Mouse (Mus musculus) layer of hippocampus, postnatal 14 days (tissue): Measurements from ENCODE around the gene Arl8b. TPM values are rescaled to one million over a fixed set of nuclear protein-coding genes. Genes with fewer than 3 reads are reported as not detected.

ENCODE experiments used
- DNase-seq, 2 experiments: peaks; one replicate each; pipeline ENCODE4 v3.0.0; 2021 to 2022; ENCODE audit warnings: low spot score in 2 of 2, mixed read lengths in 1 of 2
- total RNA-seq, 2 experiments: library from RNA; stranded (reverse); gene quantifications; 2 replicates each; pipeline ENCODE4 v1.2.3; 2021

Gene Arl8b
- total RNA-seq, 2 experiments from 2014 or later = 188 to 200 TPM

DNA sequence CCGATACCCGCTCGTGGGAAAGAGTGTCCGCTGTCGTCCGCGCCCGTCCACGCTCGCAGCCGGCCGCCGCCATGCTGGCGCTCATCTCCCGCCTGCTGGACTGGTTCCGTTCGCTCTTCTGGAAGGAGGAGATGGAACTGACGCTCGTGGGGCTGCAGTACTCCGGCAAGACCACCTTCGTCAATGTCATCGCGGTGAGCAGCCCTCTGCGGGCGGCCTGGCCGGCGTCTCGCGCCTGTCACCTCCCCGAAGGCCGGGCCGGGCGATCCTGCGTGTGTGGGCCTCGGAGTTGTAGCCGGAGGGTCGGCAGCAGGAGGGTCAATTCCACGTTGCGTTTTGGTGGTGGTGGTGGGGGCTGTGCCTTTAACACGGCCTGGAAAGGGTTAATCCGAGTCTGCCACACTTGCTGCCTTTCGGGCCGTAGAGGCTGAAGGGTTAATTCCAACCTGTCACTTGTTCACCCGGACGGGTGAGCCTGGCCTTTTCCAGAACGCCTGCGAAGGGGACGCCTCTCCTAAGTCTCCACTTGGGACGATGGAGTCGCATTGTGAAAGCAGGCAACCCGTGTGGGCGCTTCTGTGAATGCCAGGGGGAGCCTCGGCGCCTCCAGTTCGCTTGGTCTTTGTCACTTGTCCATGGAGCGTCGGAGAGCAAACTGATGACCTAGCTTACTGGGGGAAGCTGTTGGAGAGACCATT, 434 bp downstream of the Arl8b start:
- peak; percentile 45 for DNase-seq

GRCm38 (mm10) chr6:108784056-108784455, 1.2 kb downstream of the Arl8b start:
- no peak for DNase-seq

GRCm38 (mm10) chr6:108784796-108785195, 1.9 kb downstream of the Arl8b start:
- DNase-seq = no peak

- no peak for DNase-seq
Observed at GRCm38 (mm10) chr6:108785551-108785950, 2.7 kb downstream of the Arl8b start.

DNA sequence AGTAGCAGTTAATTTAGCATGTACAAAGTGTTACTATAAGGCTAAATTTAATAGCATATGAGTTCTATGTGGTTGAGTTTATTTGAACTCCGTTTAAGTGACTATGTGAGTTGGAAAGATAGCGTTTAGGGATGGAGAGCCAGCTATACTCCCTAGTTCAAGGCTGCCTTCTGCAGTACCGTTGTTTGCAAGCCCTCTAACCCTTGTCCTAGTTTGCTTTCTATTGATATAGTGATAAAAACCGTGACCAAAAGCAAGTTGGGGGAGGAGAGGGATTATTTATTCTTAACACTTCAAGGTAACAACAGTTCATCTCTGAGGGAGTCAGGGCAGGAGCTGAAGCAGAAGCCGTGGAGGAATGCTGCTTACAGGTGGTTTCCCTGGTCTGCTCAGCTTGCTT, 8.6 kb downstream of the Arl8b start:
- no peak for DNase-seq

DNA sequence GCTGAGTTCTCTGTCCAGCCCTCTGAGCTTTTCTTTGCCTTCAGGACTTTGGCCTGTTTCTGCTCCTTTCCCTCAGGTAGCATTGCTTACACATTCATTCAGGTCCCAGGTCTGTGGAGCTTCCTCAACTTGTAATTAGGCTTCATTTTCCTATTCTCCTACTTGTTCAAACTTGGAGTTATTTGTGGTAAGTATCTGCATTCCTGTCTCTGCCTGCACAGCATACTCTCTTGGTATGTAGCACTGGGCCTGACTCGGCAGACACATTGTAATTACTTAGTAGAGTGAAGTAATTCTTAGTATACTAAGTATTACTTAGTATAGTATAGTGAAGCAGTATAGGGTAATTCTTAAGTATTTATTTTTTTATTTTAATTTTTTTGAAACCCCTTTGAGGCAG, 13.0 kb downstream of the Arl8b start:
- no peak for DNase-seq

DNA sequence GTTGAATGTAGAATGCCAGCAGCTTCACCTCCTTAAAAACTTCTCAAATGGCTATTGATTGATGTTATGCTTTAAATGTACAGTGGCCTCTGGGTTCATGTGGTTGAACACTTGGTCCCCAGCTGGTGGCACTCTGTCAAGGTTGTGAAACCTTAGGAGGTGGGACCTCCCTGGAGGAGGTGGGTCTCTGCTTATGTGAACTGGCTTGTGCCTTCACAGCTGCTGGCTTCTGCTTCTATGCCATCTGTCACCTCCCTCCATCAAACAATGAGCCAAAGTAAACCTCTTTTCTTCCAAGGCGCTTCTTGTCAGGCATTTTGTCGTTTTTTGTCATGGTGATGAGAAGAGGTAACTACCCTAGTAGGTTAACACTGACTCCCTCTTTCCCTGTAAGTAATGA, 13.8 kb downstream of the Arl8b start:
- DNase-seq = no peak

- no peak for DNase-seq
Observed at GRCm38 (mm10) chr6:108805194-108805593, 22.3 kb downstream of the Arl8b start.

DNA sequence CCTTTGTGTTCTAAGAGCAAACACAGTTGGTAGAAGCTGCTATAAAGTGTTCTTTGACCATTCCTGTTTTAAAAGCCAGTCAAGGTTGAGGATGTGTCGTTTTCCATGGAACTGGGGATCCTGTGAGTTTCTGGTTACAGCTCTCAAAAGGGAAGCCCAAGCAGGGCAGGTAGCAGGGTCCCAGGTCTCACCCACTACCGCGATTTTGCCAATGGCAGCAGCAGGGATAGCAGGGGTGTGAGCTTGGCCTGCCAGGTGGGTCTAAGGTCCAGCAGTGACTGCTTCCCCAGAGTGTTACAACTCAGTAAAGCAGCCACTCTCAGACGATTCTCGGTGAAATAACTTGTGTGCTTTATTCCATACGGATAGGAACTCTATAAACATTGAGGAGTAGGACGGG, 23.0 kb downstream of the Arl8b start:
- DNase-seq = no peak

DNA sequence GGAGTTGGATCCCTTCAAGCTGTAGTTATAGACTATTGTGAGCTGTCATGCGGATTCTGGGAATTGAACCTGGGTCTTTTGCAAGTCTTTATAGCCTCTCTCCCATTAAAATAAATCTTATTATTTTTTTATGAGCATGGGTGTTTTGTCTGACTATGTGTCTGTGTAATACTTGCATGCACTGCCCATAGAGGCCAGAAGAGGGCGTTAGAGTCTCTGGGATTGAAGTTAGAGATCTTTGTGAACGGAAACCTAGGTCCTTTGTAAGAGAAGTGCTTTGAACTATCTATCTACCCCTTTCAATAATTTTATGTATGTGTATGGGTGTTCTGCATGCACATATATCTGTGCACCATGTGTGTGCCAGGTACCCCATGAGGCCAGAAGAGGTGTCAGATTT, 24.5 kb downstream of the Arl8b start:
- no peak for DNase-seq

DNA sequence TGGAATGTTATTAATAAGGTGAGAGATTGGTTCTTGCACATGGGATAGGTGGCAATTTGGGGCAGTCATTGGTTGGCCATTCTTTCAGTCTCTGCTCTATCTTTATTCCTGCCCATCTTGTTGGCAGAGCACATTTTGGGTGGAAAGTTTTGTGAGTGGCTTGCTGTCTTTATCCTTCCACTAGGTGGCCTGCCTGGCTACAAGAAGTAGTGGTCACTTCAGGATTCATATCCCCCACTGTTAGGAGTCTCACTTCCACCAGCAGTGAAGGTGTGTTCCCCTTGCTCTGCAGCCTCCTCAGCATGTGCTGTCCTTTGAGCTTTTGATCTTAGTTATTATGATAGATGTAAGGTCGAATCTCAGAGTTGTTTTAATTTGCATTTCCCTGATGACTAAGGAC, 25.9 kb downstream of the Arl8b start:
- DNase-seq = no peak

DNA sequence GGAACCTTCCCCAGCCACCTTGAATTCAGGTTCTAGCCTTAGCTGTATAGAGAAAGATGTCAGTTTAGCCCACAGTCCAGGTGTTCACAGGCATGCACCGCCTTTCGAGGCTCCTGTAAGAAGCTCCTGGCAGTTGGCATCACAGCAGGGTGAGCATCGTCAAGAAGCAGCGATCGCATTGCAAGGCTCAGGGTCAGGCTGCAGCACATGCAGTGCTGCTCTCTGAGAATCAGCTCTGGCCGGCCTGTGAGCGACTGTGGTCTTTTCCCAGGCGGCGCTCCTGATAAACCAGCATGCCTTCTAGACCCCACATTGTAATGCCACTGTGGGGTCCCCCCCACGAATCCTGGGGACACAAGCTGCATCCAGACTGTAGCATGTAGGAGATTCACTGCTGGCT, 27.3 kb downstream of the Arl8b start:
- DNase-seq = no peak

GRCm38 (mm10) chr6:108812134-108812533, 29.2 kb downstream of the Arl8b start:
- no peak for DNase-seq

- DNase-seq = no peak
Observed at GRCm38 (mm10) chr6:108817510-108817909, 34.6 kb downstream of the Arl8b start.

DNA sequence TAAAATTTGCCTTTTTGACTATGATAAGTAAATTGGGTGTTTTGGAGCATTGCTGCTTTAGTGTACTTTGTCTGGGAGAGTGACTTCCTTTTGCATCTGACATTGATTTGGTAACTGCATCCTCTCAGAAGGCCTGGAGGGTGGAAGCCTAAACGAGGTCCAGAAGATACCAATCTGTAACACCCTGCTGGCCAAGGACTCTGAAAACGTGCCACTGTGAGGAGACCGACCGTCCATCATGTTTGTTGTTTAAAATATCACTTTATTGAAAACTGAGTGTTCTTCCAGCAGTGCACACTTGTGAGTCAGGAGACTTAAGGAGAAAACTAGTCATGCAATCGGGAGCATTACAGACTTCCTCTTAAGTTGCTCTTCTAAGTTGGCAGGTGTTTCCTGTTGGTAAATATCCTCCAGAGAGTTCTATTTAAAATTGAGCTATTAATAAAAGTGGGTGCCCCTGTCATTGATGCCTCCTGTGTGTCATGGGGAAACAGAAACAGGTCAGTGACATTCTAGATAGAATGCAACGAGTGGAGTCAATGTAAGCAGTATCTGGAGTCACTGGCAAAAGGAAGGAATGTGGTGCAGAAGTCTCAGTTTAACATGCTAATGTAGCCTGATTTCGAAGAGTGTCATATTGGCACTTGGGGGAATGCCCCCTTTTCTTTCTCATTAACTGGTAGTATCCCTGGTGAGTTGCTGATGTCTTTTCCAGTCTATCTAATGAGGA, 42.1 kb downstream of the Arl8b start:
- DNase-seq = no peak

DNA sequence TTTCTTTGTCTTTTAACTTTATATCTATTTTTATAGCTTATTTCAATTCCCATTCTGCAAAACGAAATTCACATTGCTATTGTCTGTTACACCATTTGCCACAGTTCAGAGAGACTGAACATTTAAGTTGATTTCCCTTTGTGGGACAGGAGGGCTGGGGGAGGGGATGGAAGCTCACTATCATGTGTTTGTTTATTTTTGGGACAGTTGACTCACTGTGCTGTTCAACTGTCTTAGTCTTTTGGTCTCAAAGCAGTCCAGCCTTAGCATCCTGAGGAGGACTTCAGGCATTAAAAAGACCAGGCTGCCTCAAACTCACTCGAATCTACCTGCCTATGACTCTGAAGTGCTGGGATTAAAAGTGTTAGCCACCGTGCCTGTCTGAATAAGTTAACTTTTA, 43.2 kb downstream of the Arl8b start:
- no peak for DNase-seq

DNA sequence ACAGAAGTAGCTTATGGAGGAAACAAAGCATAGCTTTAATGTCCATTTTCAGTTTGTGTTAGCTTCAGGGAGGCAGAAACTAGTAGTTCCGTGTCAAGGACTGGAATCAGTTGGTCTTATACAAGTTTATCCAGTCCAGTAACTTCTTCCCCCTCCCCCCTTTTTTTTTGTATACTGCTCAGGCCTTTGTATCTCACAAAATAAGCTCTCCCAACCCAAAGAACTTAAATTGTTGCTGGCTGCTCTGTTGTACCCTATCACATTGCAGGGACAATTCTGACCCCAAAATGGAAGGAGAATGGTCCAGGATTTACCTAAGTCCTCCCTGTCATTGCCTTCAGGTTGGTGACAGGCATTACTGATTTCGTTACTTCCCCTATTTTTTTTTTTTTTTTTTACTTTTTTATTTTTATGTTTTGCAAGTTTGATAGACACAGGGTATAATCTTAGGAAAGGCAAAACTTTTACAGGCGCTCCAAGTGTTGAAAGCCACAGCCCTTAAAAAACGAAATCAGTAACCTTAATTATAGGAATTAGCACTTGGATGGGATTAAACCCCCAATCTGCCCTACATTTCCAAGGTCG, 44.5 kb downstream of the Arl8b start:
- no peak for DNase-seq

DNA sequence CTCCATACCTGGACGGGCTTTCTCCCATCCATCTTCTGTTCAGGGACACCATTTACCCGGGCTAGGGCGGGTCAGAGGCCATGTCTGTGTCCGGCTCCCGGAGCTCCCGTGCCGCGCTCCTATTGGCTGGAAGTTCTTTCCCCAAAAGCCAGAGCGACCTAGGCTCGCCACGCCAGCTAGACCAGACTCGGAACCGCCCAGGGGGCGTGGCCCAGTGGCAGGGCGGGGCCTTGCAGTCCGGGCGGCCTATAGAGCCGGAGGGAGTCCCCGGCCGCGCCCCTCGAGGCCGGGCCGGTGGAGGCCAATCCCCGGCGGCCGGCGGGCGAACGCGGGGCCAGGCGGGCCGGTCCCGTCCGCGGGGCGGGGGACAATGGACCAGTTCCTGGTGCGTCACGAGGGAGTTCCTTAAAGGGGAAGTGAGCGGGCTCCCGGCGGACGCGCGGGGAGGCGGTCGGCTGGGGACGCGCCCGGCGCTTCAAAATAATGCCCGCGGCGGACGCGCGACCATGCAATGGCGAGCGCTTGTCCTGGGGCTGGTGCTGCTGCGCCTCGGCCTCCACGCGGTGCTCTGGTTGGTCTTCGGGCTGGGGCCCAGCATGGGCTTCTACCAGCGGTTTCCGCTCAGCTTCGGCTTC, 45.5 kb downstream of the Arl8b start, which contains the start of gene Edem1:
TSS of gene Edem1 (plus strand) at position 408 of the 635 bp plus-strand sequence.
- DNase-seq = peak; percentile 93 to 96

DNA sequence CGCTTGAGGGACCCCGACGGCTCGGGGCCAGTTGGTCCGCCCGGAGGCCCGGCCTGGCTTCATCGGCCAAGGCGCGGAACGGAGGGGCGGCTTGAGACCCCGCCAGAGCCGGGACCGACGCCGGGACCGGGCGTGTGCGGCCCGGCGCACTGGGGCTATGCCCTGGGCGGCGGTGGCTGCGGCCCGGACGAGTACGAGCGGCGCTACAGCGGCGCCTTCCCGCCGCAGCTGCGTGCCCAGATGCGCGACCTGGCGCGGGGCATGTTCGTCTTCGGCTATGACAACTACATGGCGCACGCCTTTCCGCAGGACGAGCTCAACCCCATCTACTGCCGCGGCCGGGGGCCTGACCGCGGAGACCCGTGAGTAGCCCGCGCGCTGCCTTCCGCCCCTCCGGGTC, 46.0 kb downstream of the Arl8b start:
- no peak for DNase-seq

DNA sequence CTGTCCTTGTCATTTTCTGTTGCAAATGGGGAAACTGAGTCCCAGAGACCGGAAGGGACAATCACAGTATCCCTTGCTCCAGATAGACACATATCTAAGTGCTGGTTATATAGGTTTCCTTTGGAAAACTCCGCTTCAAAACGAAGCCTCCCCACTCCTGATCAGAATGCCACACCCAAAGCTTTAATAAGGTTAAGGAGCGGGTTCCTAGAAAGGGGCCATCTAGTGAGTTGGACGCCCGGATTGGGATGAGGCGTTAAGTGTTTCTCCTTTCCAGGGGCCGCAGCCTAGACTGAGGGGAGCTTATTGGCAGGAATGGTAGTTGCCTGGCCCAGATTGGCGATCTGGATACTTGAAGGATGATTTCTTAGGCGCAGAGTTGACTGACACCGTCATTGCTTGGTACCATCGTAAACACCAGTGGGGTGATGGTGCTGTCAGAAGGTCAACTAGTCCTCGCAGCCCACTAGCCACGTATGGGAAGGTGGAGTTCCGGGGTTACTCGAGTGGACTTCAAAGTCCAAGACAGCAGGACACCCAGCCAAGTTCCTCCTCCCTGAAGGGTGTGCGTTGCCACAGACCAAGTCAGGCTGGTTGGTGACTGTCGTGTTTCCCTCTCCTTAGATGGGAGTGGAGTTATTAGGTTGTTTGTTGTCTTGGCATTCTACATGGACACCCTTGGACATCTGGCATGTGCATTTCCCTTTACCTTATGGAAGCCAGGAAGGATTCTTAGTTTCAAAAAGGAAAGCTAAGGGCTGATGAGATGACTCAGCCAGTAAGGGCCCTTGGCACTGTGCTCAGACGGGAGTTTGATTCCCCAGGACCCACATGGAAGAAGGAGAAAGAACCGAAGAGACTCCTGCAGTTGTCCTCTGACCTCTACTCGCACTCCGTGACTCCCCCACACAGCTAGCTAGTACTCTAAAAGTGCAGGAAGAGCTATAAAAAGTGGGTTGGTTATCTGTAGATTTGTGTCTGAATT, 46.8 kb downstream of the Arl8b start:
- no peak for DNase-seq

GRCm38 (mm10) chr6:108832170-108832569, 49.3 kb downstream of the Arl8b start:
- DNase-seq = no peak
